Mouse (Mus musculus): ENCODE measurements around the gene Sgpl1. TPM values are rescaled to one million over a fixed set of nuclear protein-coding genes. Genes with fewer than 3 reads are reported as not detected.

Sgpl1 gene
- polyA plus RNA-seq, 1 experiment from 2014 or later = 63.6 TPM

Small RNA genes within 50 kb of the gene (microRNA-seq; reads per million reads assigned to microRNA genes)
- gene Gm44308 = not detected

Other genes starting within 250 kb of the Sgpl1 start
- gene Pcbd1, start 58.4 kb downstream of the Sgpl1 start, polyA plus RNA-seq (2014; fragmentation: Nextera tagmentation; extraction: Ambion mirVana) = 105 and 114 TPM in 2 replicates
- 0.22 TPM in 1 of 2 replicates, not detected in the other for gene Tbata, start 24.3 kb upstream of the Sgpl1 start, polyA plus RNA-seq (2014; fragmentation: Nextera tagmentation; extraction: Ambion mirVana)
- gene Adamts14, start 125.7 kb upstream of the Sgpl1 start, polyA plus RNA-seq (2014; fragmentation: Nextera tagmentation; extraction: Ambion mirVana) = 0.98 and 1.4 TPM in 2 replicates
- not detected in 2 replicates for gene Prf1, start 150.1 kb upstream of the Sgpl1 start, polyA plus RNA-seq (2014; fragmentation: Nextera tagmentation; extraction: Ambion mirVana)
- 14.8 and 16.5 TPM in 2 replicates for gene Pald1, start 235.8 kb upstream of the Sgpl1 start, polyA plus RNA-seq (2014; fragmentation: Nextera tagmentation; extraction: Ambion mirVana)

All from stomach, embryonic 14.5 days (tissue).